Mouse (Mus musculus) ES-E14 (cell line): ENCODE results near the gene Ifi44. TPM values are rescaled to one million over a fixed set of nuclear protein-coding genes. Genes with fewer than 3 reads are reported as not detected.
A peak's percentile ranks its signal among the peaks of the same experiment; 100 is the strongest.

Source experiments
- DNase-seq: peaks from one replicate; pipeline ENCODE4 v3.0.0-alpha.2; 2013; ENCODE audit warnings: low read depth, low spot score
- H3K27ac ChIP-seq: 2 replicates; pipeline ENCODE4 v1.5.1; 2012; ENCODE audit warnings: low read depth, mild to moderate bottlenecking, low read length, moderate library complexity, mixed read lengths; ENCODE audit not compliant: poor library complexity, insufficient read depth, severe bottlenecking
- H3K36me3 ChIP-seq: 2 replicates; pipeline ENCODE4 v1.6.1; 2012; ENCODE audit warnings: mild to moderate bottlenecking, low read length, moderate library complexity, mixed read lengths; ENCODE audit not compliant: control insufficient read depth, poor library complexity, insufficient read depth, severe bottlenecking
- H3K4me1 ChIP-seq, 2 experiments: fragments of 150-350 bp in 1 of 2; sonication (generic) in 1 of 2; 2 replicates each; pipeline ENCODE4 v1.6.1; 2012; ENCODE audit warnings: low read length in 2 of 2, mild to moderate bottlenecking in 1 of 2, mixed read lengths in 1 of 2; ENCODE audit not compliant: control insufficient read depth in 2 of 2, insufficient read depth in 2 of 2, poor library complexity in 1 of 2
- H3K4me3 ChIP-seq, 2 experiments: fragments of 150-350 bp in 1 of 2; sonication (generic) in 1 of 2; 2 replicates each; pipeline ENCODE4 v1.5.1; 2012; ENCODE audit warnings: low read length in 2 of 2, low read depth in 1 of 2, mild to moderate bottlenecking in 1 of 2, mixed read lengths in 1 of 2; ENCODE audit not compliant: insufficient read depth in 1 of 2, poor library complexity in 1 of 2, severe bottlenecking in 1 of 2
- H3K9ac ChIP-seq: 2 replicates; pipeline ENCODE4 v1.6.1; 2012; ENCODE audit warnings: low read depth, mild to moderate bottlenecking, low read length, mixed read lengths; ENCODE audit not compliant: poor library complexity, insufficient read depth, severe bottlenecking
- H3K9me3 ChIP-seq: fragments of 150-350 bp; sonication (generic); 2 replicates; pipeline ENCODE4 v1.6.1; 2012; ENCODE audit warnings: low read depth, mild to moderate bottlenecking, low read length; ENCODE audit not compliant: control insufficient read depth, insufficient read depth
- CHD2 ChIP-seq: IDR thresholded peaks from 2 replicates; pipeline ENCODE4 v1.6.1; 2014; ENCODE audit warnings: mild to moderate bottlenecking, low read depth, low read length, inconsistent platforms
- HCFC1 ChIP-seq: IDR thresholded peaks from 2 replicates; pipeline ENCODE4 v1.6.1; 2012; ENCODE audit warnings: low read length, inconsistent platforms, borderline replicate concordance; ENCODE audit not compliant: insufficient read depth
- MAFK ChIP-seq: IDR thresholded peaks from 2 replicates; pipeline ENCODE4 v1.6.1; 2014; ENCODE audit warnings: mild to moderate bottlenecking, low read depth, low read length, inconsistent platforms; ENCODE audit not compliant: insufficient read depth
- ZC3H11A ChIP-seq: IDR thresholded peaks from 2 replicates; pipeline ENCODE4 v1.6.1; 2012; ENCODE audit warnings: low read depth, mild to moderate bottlenecking, inconsistent platforms, low read length, borderline replicate concordance
- ZNF384 ChIP-seq: IDR thresholded peaks from 2 replicates; pipeline ENCODE4 v1.6.1; 2012; ENCODE audit warnings: low read depth, low read length, inconsistent platforms
- in situ Hi-C, 2 experiments: fragments of 600-800 bp; cut with MboI; formaldehyde crosslinking; loops; one replicate each; pipeline ENCODE4 v1.15.1; 2025; ENCODE audit warnings: low sequenced_read_pairs in 2 of 2, inconsistent platforms in 1 of 2; ENCODE audit not compliant: unreplicated experiment in 2 of 2
- total RNA-seq: library from RNA; depleted of rRNA; stranded (reverse); fragments of 300-350 nt; gene quantifications from 2 replicates; pipeline ENCODE4 v1.2.3, GENCODE M21; 2012; rRNA removed

Gene Ifi44
- not detected in 2 replicates for total RNA-seq

DNA sequence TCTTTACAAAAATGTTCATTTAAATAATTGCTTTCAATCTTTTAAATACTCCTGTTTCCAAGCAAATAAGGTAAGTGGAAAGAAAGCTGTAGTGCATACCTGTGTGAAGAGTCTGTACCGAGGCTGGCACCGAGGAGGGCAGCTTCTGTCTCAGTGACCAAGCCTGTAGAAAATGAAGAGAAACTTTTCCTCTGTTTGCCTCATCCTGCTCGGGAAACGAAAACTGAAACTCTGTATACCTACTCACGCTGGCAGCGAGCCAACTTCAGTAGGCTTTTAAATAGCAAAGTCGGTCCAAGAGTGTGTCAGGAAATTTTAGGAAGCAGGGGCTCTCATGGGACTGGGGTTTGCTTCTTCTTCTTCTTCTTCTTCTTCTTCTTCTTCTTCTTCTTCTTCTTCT lies at the start of gene Ifi44:
TSS of gene Ifi44 (minus strand) at position 224 of the 400 bp plus-strand sequence.
- in situ Hi-C loops = no loop called here
- Histone ChIP-seq H3K4me1 (no peaks in the 10 kb centered on the region), H3K9ac (no peak within 1 kb of the TSS), H3K4me3 (no peak within 1 kb of the TSS), H3K36me3 (no peaks in the 10 kb centered on the region), H3K9me3 (no peaks in the 10 kb centered on the region), H3K27ac (no peak within 1 kb of the TSS)
- no peak for DNase-seq
- no peak for TF ChIP-seq HCFC1
- TF ChIP-seq ZC3H11A = no peak
- no peak for TF ChIP-seq CHD2
- no peak for TF ChIP-seq ZNF384
- no peak for TF ChIP-seq MAFK

DNA sequence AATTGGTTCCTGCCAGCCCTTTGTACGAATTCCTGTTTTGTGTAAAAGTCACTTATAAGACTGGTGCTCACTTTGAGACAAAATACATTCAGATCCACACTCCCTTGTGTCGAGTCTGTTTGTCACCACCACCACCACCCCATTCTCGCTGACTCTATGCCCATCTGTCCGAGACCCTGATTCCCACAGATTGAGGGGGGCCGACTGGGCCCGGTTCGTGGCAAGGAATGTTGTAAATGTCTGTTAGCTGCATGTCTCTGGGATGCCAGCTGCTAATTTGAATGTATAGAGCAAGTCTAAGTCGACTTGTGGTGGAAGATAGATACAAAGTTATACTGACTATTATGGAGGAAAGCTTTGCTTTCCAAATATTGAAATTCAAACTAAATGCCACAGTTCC lies 38.9 kb upstream of the Ifi44 start:
- Histone ChIP-seq H3K27ac (no peak overlapping the region), H3K4me3 (no peak overlapping the region), H3K9me3 (no peaks in the 10 kb centered on the region), H3K4me1 (no peaks in the 10 kb centered on the region), H3K9ac (no peak overlapping the region), H3K36me3 (no peaks in the 10 kb centered on the region)
- in situ Hi-C loops = no loop called here
- no peak for TF ChIP-seq HCFC1
- TF ChIP-seq ZC3H11A = no peak
- TF ChIP-seq MAFK = no peak
- DNase-seq = no peak

DNA sequence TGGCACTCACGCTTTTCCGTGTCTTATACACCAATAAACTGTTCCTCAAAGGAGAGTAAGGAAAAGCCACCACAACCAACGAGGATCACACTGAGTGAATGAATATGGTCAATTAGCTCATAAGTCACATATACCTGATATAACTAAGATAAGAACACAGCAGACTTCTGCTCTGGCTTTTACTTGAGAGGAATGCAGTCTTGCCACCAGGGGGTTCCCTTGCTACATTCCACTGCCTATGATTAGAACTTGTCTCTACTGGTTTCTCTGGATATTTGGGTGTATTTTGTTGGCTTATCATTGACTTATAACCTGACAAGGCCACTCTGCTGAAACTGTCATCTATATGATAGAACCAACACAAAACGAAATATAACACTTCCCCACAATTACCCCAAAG lies 25.3 kb upstream of the Ifi44 start:
- in situ Hi-C loops = no loop called here
- Histone ChIP-seq H3K4me3 (no peak overlapping the region), H3K27ac (no peak overlapping the region), H3K4me1 (no peaks in the 10 kb centered on the region), H3K36me3 (no peaks in the 10 kb centered on the region), H3K9ac (no peak overlapping the region), H3K9me3 (no peaks in the 10 kb centered on the region)
- TF ChIP-seq ZNF384 (no peak), CHD2 (no peak), MAFK (no peak), HCFC1 (no peak), ZC3H11A (no peak)
- no peak for DNase-seq

DNA sequence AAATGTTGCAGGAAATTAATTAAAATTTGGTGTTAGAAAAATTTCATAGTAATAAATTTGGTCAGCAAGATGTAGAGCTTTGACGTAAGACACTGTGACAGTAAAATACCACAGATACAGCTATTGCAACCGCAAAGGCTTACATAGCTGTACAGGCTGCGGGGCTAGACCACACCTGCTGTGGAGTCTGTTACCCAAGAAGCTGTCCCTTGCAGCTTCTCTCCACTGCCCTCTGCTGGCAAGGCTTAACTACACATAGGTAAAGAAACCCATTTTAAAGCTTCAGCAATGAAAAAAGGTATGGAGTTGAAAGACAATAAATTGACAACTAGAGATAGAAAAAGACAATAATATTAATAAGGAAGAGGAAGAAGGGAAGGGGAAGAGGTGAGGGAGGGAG lies 21.3 kb upstream of the Ifi44 start:
- Histone ChIP-seq H3K9me3 (no peaks in the 10 kb centered on the region), H3K27ac (no peak overlapping the region), H3K4me3 (no peak overlapping the region), H3K9ac (no peak overlapping the region), H3K36me3 (no peaks in the 10 kb centered on the region), H3K4me1 (no peaks in the 10 kb centered on the region)
- in situ Hi-C loops = no loop called here
- TF ChIP-seq ZC3H11A = no peak
- no peak for TF ChIP-seq HCFC1
- TF ChIP-seq CHD2 = no peak
- TF ChIP-seq MAFK = no peak
- TF ChIP-seq ZNF384 = no peak
- DNase-seq = peak; percentile 59

DNA sequence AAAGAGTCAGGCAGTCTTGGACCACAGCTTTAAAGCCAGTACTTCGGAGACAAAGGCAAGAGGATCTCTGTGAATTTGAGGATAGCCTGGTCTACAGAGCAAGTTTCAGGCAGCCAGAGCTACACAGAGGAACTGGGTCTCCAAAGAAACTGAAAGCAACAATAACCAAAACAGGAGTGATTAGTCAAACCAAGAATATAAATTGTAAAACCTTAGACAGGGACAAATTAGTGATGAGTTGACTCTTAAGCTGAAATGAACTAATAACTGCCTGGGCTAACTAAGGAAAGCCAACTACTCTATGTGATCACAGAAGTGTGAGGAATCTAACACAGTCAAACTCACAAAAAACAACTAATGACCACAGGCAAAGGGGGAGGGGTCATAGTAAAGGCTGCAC lies 1.2 kb downstream of the Ifi44 start:
- Histone ChIP-seq H3K36me3 (no peaks in the 10 kb centered on the region), H3K4me1 (no peaks in the 10 kb centered on the region), H3K9ac (no peak overlapping the region), H3K4me3 (no peak overlapping the region), H3K9me3 (no peaks in the 10 kb centered on the region), H3K27ac (no peak overlapping the region)
- TF ChIP-seq ZNF384 = no peak
- no peak for TF ChIP-seq HCFC1
- in situ Hi-C loops = no loop called here
- DNase-seq = no peak
